Mouse (Mus musculus) T-helper 2 cell (primary cell): ENCODE results near the gene Hey2.

ENCODE experiments used
- in situ Hi-C: fragments of 300-600 bp; cut with MboI, MseI; formaldehyde crosslinking; loops from one replicate; pipeline ENCODE4 v1.15.1; 2025; ENCODE audit warnings: high pct_unique_total_duplicates

Gene Hey2

GRCm38 (mm10) chr10:30796469-30797261, 45.9 kb downstream of the Hey2 start:
- in situ Hi-C loops = no loop called here

GRCm38 (mm10) chr10:30791016-30791415, 51.6 kb downstream of the Hey2 start:
- in situ Hi-C loops = no loop called here

- in situ Hi-C loops = no loop called here
Observed at GRCm38 (mm10) chr10:30789521-30789920, 53.1 kb downstream of the Hey2 start.

- in situ Hi-C loops = no loop called here
Observed at GRCm38 (mm10) chr10:30788340-30788721, 54.3 kb downstream of the Hey2 start.

GRCm38 (mm10) chr10:30787684-30788339, 54.8 kb downstream of the Hey2 start:
- in situ Hi-C loops = no loop called here

- in situ Hi-C loops = no loop called here
Observed at GRCm38 (mm10) chr10:30786103-30786754, 56.4 kb downstream of the Hey2 start.
